Comparison of ENCODE assay signal across 10 mouse cellular contexts in the genomic region with DNA sequence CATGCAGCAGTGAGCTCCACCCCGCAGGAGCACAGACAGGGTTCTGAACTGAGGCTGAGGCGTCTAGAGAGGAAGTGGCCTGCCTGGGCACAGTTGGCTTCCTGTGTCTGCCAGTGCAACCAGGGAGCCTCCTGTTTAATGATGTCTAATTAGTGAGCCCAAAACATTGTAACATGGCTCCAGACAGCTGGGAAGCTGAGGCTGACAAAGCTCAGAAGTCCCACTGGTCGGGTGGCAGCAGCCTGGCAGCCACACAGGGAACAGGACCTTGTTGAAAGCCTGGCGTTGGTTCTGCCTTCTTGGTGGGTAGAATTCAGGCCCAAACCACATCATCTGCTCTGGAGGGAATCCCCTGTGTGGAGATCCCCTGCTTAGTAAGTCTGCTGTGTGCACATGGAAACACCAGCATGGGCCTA. TPM values are rescaled to one million over a fixed set of nuclear protein-coding genes. Genes with fewer than 3 reads are reported as not detected.
A peak's percentile ranks its signal among the peaks of the same experiment; 100 is the strongest.
DNase-seq lines count a peak whose midpoint lies in the region; ATAC-seq lines count a peak whose summit lies in the region.
"Had no signal": no experiment of that assay in that cellular context is flagged by ENCODE, and none has a peak within 500 bp of the region (broad histone marks: within the 10 kb centered on the region; RNA-seq: fewer than 3 reads in every experiment).

No protein-coding gene starts in this region.

- H3K27ac ChIP-seq in limb, embryonic 15.5 days, result 0 out of 2 replicates have a peak overlapping the region, but pooled peaks have one; percentile 34
- no peak overlapping the region for H3K27ac ChIP-seq in limb, embryonic 10.5 days

- DNase-seq in limb, embryonic 10.5 days (ENCODE audit: low spot score), result no peak
- peak; percentile 30 for DNase-seq in MN1 (ENCODE audit: low spot score)
- peak; percentile 85 for DNase-seq in induced T-regulatory cell, adult 2 months (ENCODE audit: low read depth)
- peak; percentile 72 for DNase-seq in splenic B cell, adult 2 months (ENCODE audit: low read depth, low spot score)
- no peak for DNase-seq in gastrocnemius, postnatal 14 days
- no peak for DNase-seq in left cerebral cortex, postnatal 4 days
- no peak for DNase-seq in cerebellum, postnatal 4 days (ENCODE audit: low spot score in 2 of 2)
- DNase-seq: cerebellum, adult 11-12 months had no signal

- H3K4me2 ChIP-seq in limb, embryonic 15.5 days, result no peak overlapping the region
- H3K4me2 ChIP-seq: heart, embryonic 11.5 days had no signal

- H3K4me1 ChIP-seq in limb, embryonic 15.5 days, result peaks cover 34% of the 10 kb centered on the region
- peaks cover 35% of the 10 kb centered on the region for H3K4me1 ChIP-seq in limb, embryonic 10.5 days

- WGBS in limb, embryonic 15.5 days, result 62% methylated on average over 4 of the region's 4 CpGs
- WGBS in limb, embryonic 10.5 days, result 64% methylated on average over 4 of the region's 4 CpGs

- H3K9me3 ChIP-seq in limb, embryonic 15.5 days, result no peaks in the 10 kb centered on the region
- no peaks in the 10 kb centered on the region for H3K9me3 ChIP-seq in limb, embryonic 10.5 days (replicated peaks)

- no peak overlapping the region for H3K4me3 ChIP-seq in limb, embryonic 15.5 days
- H3K4me3 ChIP-seq in limb, embryonic 10.5 days, result no peak overlapping the region

- no peak overlapping the region for H3K9ac ChIP-seq in limb, embryonic 15.5 days

- intact Hi-C loops in gastrocnemius, postnatal 14 days (cut with DNase I; ENCODE audit: low total_unique reads), result no loop called here
- intact Hi-C loops in left cerebral cortex, postnatal 4 days (cut with DNase I), result no loop called here

- no peak for ATAC-seq in limb, embryonic 15.5 days (ENCODE audit: insufficient number of reproducible peaks, low FRiP score, low TSS enrichment, low read depth)

- no peaks in the 10 kb centered on the region for H3K36me3 ChIP-seq in limb, embryonic 15.5 days
- no peaks in the 10 kb centered on the region for H3K36me3 ChIP-seq in limb, embryonic 10.5 days
- H3K36me3 ChIP-seq in splenic B cell, adult 2 months (ENCODE audit: control insufficient read depth, insufficient read depth, low read length, poor library complexity, severe bottlenecking), result no peaks in the 10 kb centered on the region

- H3K27me3 ChIP-seq in limb, embryonic 15.5 days, result no peaks in the 10 kb centered on the region
- H3K27me3 ChIP-seq in limb, embryonic 10.5 days (ENCODE audit: low read depth, poor library complexity, severe bottlenecking), result peaks cover 10% of the 10 kb centered on the region; the same call in 1 of the 2 replicates
- H3K27me3 ChIP-seq in splenic B cell, adult 2 months (ENCODE audit: control insufficient read depth, insufficient read depth, low read length, poor library complexity, severe bottlenecking), result no peaks in the 10 kb centered on the region

RNA-seq across cellular contexts. Expression of gene Fam83f, which starts 9.8 kb away (rescaled TPM):
- 6.0 and 6.6 TPM in 2 replicates for polyA plus RNA-seq in limb, embryonic 15.5 days (2015; fragmentation: Nextera tagmentation; extraction: Ambion mirVana)
- polyA plus RNA-seq in limb, embryonic 10.5 days (2016; fragmentation: Nextera tagmentation; extraction: Ambion mirVana), result 0.98 and 1.2 TPM in 2 replicates
- total RNA-seq in gastrocnemius, postnatal 14 days (2021), result under 1 TPM; 0.29 to 0.43 TPM
- under 1 TPM; 0.44 to 0.52 TPM for total RNA-seq in left cerebral cortex, postnatal 4 days (2021)

RNA-seq across cellular contexts. Expression of gene Tnrc6b, which starts 29.6 kb away (rescaled TPM):
- 24.1 and 25.7 TPM in 2 replicates for polyA plus RNA-seq in limb, embryonic 15.5 days (2015; fragmentation: Nextera tagmentation; extraction: Ambion mirVana)
- 31.0 and 40.1 TPM in 2 replicates for polyA plus RNA-seq in limb, embryonic 10.5 days (2016; fragmentation: Nextera tagmentation; extraction: Ambion mirVana)
- 10 to 100 TPM; 40.6 to 45.7 TPM for total RNA-seq in gastrocnemius, postnatal 14 days (2021)
- total RNA-seq in left cerebral cortex, postnatal 4 days (2021), result 100 to 1,000 TPM; 145 to 146 TPM

Comparison
In these comparisons a context has a peak if more than half of its experiments do, and no peak if none do; other contexts are left out.
1. DNase-seq: peak in MN1 (single experiment), induced T-regulatory cell, adult 2 months (single experiment) and splenic B cell, adult 2 months (single experiment); none in limb, embryonic 10.5 days (single experiment), gastrocnemius, postnatal 14 days (single experiment), left cerebral cortex, postnatal 4 days (single experiment) and cerebellum, postnatal 4 days (0 of 2).